Mouse (Mus musculus): ENCODE data around the gene Pdcd5. TPM values are rescaled to one million over a fixed set of nuclear protein-coding genes. Genes with fewer than 3 reads are reported as not detected.

Pdcd5 gene
- total and polyA plus RNA-seq, 3 experiments, result 115 to 164 (median 119) TPM

GRCm38 (mm10) chr7:35668066-35669041 is 21.0 kb upstream of the Pdcd5 start:
- TF ChIP-seq GATA2 (IDR thresholded peaks at IDR 0.05; ENCODE audit: borderline replicate concordance, low read depth, low read length), result no peak
- TF ChIP-seq GATA1 (IDR thresholded peaks at IDR 0.05; ENCODE audit: borderline replicate concordance, low read length), result no peak
- no peak for TF ChIP-seq CTCF (IDR thresholded peaks at IDR 0.05; ENCODE audit: low read depth, low read length)
- TF ChIP-seq TAL1 (conservative IDR thresholded peaks at IDR 0.05; ENCODE audit: low read depth, low read length), result no peak
- TF ChIP-seq POLR2AphosphoS5 (IDR thresholded peaks at IDR 0.05; ENCODE audit: insufficient replicate concordance, low read depth, low read length), result no peak
- no peak for DNase-seq (ENCODE audit: low spot score)
- no peaks in the 10 kb centered on the region for H3K4me1 ChIP-seq (ENCODE audit: insufficient read depth, low read depth, low read length)
- H3K36me3 ChIP-seq (replicated peaks), result no peaks in the 10 kb centered on the region
- H3K9me3 ChIP-seq (replicated peaks), result no peaks in the 10 kb centered on the region
- no peak overlapping the region for H3K4me3 ChIP-seq (ENCODE audit: low read depth, low read length)
- H3K27me3 ChIP-seq (ENCODE audit: insufficient read depth, low read length), result no peaks in the 10 kb centered on the region
- ATAC-seq (ENCODE audit: extremely low read depth, insufficient number of reproducible peaks, low FRiP score, poor library complexity, severe bottlenecking), result no peak

- Histone ChIP-seq H3K27me3 (ENCODE audit: insufficient read depth, low read length) (no peaks in the 10 kb centered on the region), H3K4me3 (ENCODE audit: low read depth, low read length) (no peak overlapping the region), H3K36me3 (replicated peaks) (no peaks in the 10 kb centered on the region), H3K9me3 (replicated peaks) (no peaks in the 10 kb centered on the region), H3K4me1 (ENCODE audit: insufficient read depth, low read depth, low read length) (no peaks in the 10 kb centered on the region)
- TF ChIP-seq POLR2AphosphoS5 (IDR thresholded peaks at IDR 0.05; ENCODE audit: insufficient replicate concordance, low read depth, low read length) (no peak), CTCF (IDR thresholded peaks at IDR 0.05; ENCODE audit: low read depth, low read length) (no peak), GATA1 (IDR thresholded peaks at IDR 0.05; ENCODE audit: borderline replicate concordance, low read length) (no peak), GATA2 (IDR thresholded peaks at IDR 0.05; ENCODE audit: borderline replicate concordance, low read depth, low read length) (no peak), TAL1 (conservative IDR thresholded peaks at IDR 0.05; ENCODE audit: low read depth, low read length) (no peak)
- no peak for ATAC-seq (ENCODE audit: extremely low read depth, insufficient number of reproducible peaks, low FRiP score, poor library complexity, severe bottlenecking)
- no peak for DNase-seq (ENCODE audit: low spot score)
Observed at GRCm38 (mm10) chr7:35663790-35664376, 16.6 kb upstream of the Pdcd5 start.

GRCm38 (mm10) chr7:35659173-35659572 is 11.9 kb upstream of the Pdcd5 start:
- ATAC-seq (ENCODE audit: extremely low read depth, insufficient number of reproducible peaks, low FRiP score, poor library complexity, severe bottlenecking) (no peak), DNase-seq (ENCODE audit: low spot score) (no peak)
- no peaks in the 10 kb centered on the region for H3K4me1 ChIP-seq (ENCODE audit: insufficient read depth, low read depth, low read length)
- peaks cover 10% of the 10 kb centered on the region; the same call in 1 of the 2 replicates for H3K27me3 ChIP-seq (ENCODE audit: insufficient read depth, low read length)
- no peaks in the 10 kb centered on the region for H3K9me3 ChIP-seq (replicated peaks)
- no peaks in the 10 kb centered on the region for H3K36me3 ChIP-seq (replicated peaks)
- TF ChIP-seq GATA1 (IDR thresholded peaks at IDR 0.05; ENCODE audit: borderline replicate concordance, low read length) (no peak), GATA2 (IDR thresholded peaks at IDR 0.05; ENCODE audit: borderline replicate concordance, low read depth, low read length) (no peak), CTCF (IDR thresholded peaks at IDR 0.05; ENCODE audit: low read depth, low read length) (peak; percentile 77; the same call in 1 of the 2 replicates)
- no peak overlapping the region for H3K4me3 ChIP-seq (ENCODE audit: low read depth, low read length)

GRCm38 (mm10) chr7:35657829-35658228 is 10.5 kb upstream of the Pdcd5 start:
- TF ChIP-seq CTCF (IDR thresholded peaks at IDR 0.05; ENCODE audit: low read depth, low read length) (no peak), TAL1 (conservative IDR thresholded peaks at IDR 0.05; ENCODE audit: low read depth, low read length) (no peak)
- 0 out of 2 replicates have a peak, but pooled peaks cover 3% of the 10 kb centered on the region for H3K4me1 ChIP-seq (ENCODE audit: insufficient read depth, low read depth, low read length)
- H3K36me3 ChIP-seq (replicated peaks), result no peaks in the 10 kb centered on the region
- no peak for DNase-seq (ENCODE audit: low spot score)
- no peaks in the 10 kb centered on the region for H3K9me3 ChIP-seq (replicated peaks)
- H3K27me3 ChIP-seq (ENCODE audit: insufficient read depth, low read length), result peaks cover 10% of the 10 kb centered on the region; the same call in 1 of the 2 replicates
- no peak for ATAC-seq (ENCODE audit: extremely low read depth, insufficient number of reproducible peaks, low FRiP score, poor library complexity, severe bottlenecking)
- no peak overlapping the region for H3K4me3 ChIP-seq (ENCODE audit: low read depth, low read length)

GRCm38 (mm10) chr7:35651583-35652270 is 4.4 kb upstream of the Pdcd5 start:
- Histone ChIP-seq H3K27me3 (ENCODE audit: insufficient read depth, low read length) (peaks cover 19% of the 10 kb centered on the region), H3K36me3 (replicated peaks) (no peaks in the 10 kb centered on the region), H3K9me3 (replicated peaks) (peaks cover 2% of the 10 kb centered on the region; the same call in 1 of the 2 replicates), H3K4me1 (ENCODE audit: insufficient read depth, low read depth, low read length) (peaks cover 22% of the 10 kb centered on the region), H3K4me3 (ENCODE audit: low read depth, low read length) (no peak overlapping the region)
- DNase-seq (ENCODE audit: low spot score) (no peak), ATAC-seq (ENCODE audit: extremely low read depth, insufficient number of reproducible peaks, low FRiP score, poor library complexity, severe bottlenecking) (no peak)
- TF ChIP-seq TAL1 (conservative IDR thresholded peaks at IDR 0.05; ENCODE audit: low read depth, low read length) (no peak), CTCF (IDR thresholded peaks at IDR 0.05; ENCODE audit: low read depth, low read length) (peak; percentile 25; the same call in 1 of the 2 replicates)

GRCm38 (mm10) chr7:35650716-35651410 is 3.5 kb upstream of the Pdcd5 start:
- H3K9me3 ChIP-seq (replicated peaks), result peaks cover 2% of the 10 kb centered on the region; the same call in 1 of the 2 replicates
- DNase-seq (ENCODE audit: low spot score) (no peak), ATAC-seq (ENCODE audit: extremely low read depth, insufficient number of reproducible peaks, low FRiP score, poor library complexity, severe bottlenecking) (no peak)
- peaks cover 14% of the 10 kb centered on the region for H3K27me3 ChIP-seq (ENCODE audit: insufficient read depth, low read length)
- peaks cover under 1% of the 10 kb centered on the region for H3K36me3 ChIP-seq (replicated peaks)
- H3K4me3 ChIP-seq (ENCODE audit: low read depth, low read length), result no peak overlapping the region
- H3K4me1 ChIP-seq (ENCODE audit: insufficient read depth, low read depth, low read length), result peaks cover 23% of the 10 kb centered on the region
- TF ChIP-seq TAL1 (conservative IDR thresholded peaks at IDR 0.05; ENCODE audit: low read depth, low read length) (no peak), GATA1 (IDR thresholded peaks at IDR 0.05; ENCODE audit: borderline replicate concordance, low read length) (no peak), POLR2AphosphoS5 (IDR thresholded peaks at IDR 0.05; ENCODE audit: insufficient replicate concordance, low read depth, low read length) (no peak), GATA2 (IDR thresholded peaks at IDR 0.05; ENCODE audit: borderline replicate concordance, low read depth, low read length) (no peak), CTCF (IDR thresholded peaks at IDR 0.05; ENCODE audit: low read depth, low read length) (no peak)

Data from G1E (cell line).